Mouse (Mus musculus): ENCODE results near the gene Lpin3.

The Lpin3 gene

DNA sequence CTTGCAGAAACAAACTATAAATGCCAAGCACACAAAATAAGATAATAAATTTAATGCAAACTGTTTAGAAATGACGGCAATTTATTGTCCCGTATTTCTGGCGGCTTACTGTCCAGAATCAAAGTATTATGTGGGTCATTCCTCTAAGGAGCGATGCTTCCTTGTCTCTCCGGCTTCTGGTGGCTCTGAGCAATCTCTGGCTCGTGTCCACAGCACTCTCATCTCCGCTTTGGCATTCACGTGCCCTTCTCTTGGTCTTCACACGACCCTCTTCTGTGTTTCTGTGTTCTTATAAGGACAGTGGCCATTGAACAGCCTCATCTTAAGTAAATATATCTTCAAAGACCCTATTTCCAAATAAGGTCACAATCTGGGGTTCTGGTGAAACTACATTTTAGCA lies 34.2 kb downstream of the Lpin3 start:
- H3K36me3 ChIP-seq (ENCODE audit: insufficient read depth, low read length), result no peaks in the 10 kb centered on the region

DNA sequence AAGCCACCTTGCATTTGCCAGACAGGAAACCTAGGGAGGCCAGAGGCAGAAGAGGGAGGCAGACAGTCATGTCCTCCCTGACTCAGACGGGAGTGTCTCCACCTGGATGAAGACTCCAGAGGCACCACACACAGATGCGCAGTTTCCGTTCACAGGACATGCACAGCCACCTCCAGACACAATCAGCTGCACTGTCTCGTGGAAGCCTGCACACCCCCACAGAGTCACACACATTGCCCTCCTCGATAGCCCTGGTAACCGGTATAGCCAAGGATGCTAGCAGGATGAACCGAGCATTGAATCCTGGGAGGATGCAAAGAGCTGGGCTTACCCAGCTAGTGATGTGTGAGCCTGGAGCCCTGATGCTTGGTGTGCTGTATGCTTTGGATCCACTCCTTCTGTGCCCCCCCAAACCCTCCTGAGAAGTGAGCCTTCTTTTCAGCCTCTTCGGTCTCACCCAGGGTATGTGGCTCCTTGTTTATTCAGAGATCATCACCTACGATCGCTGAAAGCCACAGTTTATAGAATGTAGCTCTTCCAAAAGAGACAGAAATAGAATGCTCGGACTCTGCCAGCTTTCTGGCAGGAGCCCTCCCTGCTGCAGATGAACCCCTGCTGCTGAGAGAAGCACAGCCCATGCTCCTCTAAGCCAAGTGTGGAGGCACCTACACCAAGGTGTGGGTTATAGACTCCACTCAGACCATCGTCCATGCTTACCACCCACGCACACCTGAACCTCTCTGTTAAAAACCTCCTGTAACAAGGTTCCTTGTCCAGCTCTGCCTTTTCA lies 35.5 kb downstream of the Lpin3 start:
- Histone ChIP-seq H3K27me3 (ENCODE audit: insufficient read depth, low read length) (peaks cover 80% of the 10 kb centered on the region), H3K4me3 (replicated peaks; ENCODE audit: low read length) (no peak overlapping the region), H3K4me1 (replicated peaks; ENCODE audit: low read depth, low read length) (peaks cover 24% of the 10 kb centered on the region), H3K9me3 (ENCODE audit: low read length) (peaks cover 3% of the 10 kb centered on the region; the same call in 1 of the 2 replicates), H3K36me3 (ENCODE audit: insufficient read depth, low read length) (no peaks in the 10 kb centered on the region)
- TF ChIP-seq CTCF (conservative IDR thresholded peaks at IDR 0.05; ENCODE audit: low read length), result no peak
- no peak for TF ChIP-seq NANOG (IDR thresholded peaks at IDR 0.05; ENCODE audit: borderline replicate concordance, low read length)
- TF ChIP-seq POU5F1 (IDR thresholded peaks at IDR 0.05; ENCODE audit: borderline replicate concordance, low read length), result no peak

More for the DNA sequence above, 34.2 kb downstream of the Lpin3 start:
- H3K4me1 ChIP-seq (replicated peaks; ENCODE audit: low read depth, low read length), result peaks cover 24% of the 10 kb centered on the region
- H3K4me3 ChIP-seq (replicated peaks; ENCODE audit: low read length), result no peak overlapping the region
- H3K9me3 ChIP-seq (ENCODE audit: low read length), result no peaks in the 10 kb centered on the region
- peaks cover 83% of the 10 kb centered on the region for H3K27me3 ChIP-seq (ENCODE audit: insufficient read depth, low read length)
- no peak for TF ChIP-seq NANOG (IDR thresholded peaks at IDR 0.05; ENCODE audit: borderline replicate concordance, low read length)
- TF ChIP-seq CTCF (conservative IDR thresholded peaks at IDR 0.05; ENCODE audit: low read length), result no peak
- TF ChIP-seq POU5F1 (IDR thresholded peaks at IDR 0.05; ENCODE audit: borderline replicate concordance, low read length), result no peak

DNA sequence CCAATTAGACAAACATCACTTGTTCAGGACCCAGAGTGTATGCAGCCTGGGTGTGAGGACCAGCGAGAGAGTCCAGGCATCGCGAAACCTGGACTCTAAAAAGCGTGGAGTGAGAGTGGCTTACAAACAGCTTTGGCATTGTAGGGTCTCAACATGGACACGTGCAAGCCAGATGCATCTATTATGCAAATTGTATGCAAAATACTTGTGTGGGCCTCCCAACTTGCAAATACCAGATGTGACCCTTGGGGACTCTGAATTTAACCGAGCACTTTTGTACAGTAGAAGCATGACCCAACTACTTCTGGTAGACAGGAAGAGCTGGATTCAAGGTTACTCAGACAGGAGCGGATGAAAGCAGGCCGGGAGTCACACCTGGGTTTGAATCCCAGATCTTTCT lies 36.2 kb downstream of the Lpin3 start:
- Histone ChIP-seq H3K4me1 (replicated peaks; ENCODE audit: low read depth, low read length) (peaks cover 22% of the 10 kb centered on the region), H3K9me3 (ENCODE audit: low read length) (peaks cover 3% of the 10 kb centered on the region; the same call in 1 of the 2 replicates), H3K27me3 (ENCODE audit: insufficient read depth, low read length) (peaks cover 74% of the 10 kb centered on the region), H3K36me3 (ENCODE audit: insufficient read depth, low read length) (no peaks in the 10 kb centered on the region), H3K4me3 (replicated peaks; ENCODE audit: low read length) (no peak overlapping the region)
- TF ChIP-seq POU5F1 (IDR thresholded peaks at IDR 0.05; ENCODE audit: borderline replicate concordance, low read length) (no peak), CTCF (conservative IDR thresholded peaks at IDR 0.05; ENCODE audit: low read length) (no peak), NANOG (IDR thresholded peaks at IDR 0.05; ENCODE audit: borderline replicate concordance, low read length) (no peak)

DNA sequence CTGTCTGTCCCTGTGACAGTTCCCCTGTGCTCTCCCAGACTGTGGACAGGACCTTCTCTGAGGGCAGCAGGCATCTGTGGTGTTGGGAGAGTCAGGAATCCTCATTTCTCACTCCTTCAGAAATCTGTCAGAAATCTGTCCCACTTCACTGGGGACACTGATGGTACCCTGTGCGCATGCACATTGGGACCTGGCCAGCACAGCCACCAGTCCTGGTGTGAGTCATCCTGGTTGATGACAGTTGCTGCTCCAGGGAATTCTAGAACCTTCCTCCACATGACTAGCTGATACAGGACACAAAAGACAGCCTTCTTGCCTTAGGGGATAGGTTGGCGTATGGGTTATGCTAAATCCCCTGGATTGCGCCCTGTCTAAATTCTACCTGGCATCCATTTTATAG lies 36.8 kb downstream of the Lpin3 start:
- Histone ChIP-seq H3K4me3 (replicated peaks; ENCODE audit: low read length) (no peak overlapping the region), H3K9me3 (ENCODE audit: low read length) (peaks cover 3% of the 10 kb centered on the region; the same call in 1 of the 2 replicates), H3K27me3 (ENCODE audit: insufficient read depth, low read length) (peaks cover 74% of the 10 kb centered on the region), H3K36me3 (ENCODE audit: insufficient read depth, low read length) (no peaks in the 10 kb centered on the region), H3K4me1 (replicated peaks; ENCODE audit: low read depth, low read length) (peaks cover 25% of the 10 kb centered on the region)
- TF ChIP-seq NANOG (IDR thresholded peaks at IDR 0.05; ENCODE audit: borderline replicate concordance, low read length), result no peak
- no peak for TF ChIP-seq POU5F1 (IDR thresholded peaks at IDR 0.05; ENCODE audit: borderline replicate concordance, low read length)
- no peak for TF ChIP-seq CTCF (conservative IDR thresholded peaks at IDR 0.05; ENCODE audit: low read length)

DNA sequence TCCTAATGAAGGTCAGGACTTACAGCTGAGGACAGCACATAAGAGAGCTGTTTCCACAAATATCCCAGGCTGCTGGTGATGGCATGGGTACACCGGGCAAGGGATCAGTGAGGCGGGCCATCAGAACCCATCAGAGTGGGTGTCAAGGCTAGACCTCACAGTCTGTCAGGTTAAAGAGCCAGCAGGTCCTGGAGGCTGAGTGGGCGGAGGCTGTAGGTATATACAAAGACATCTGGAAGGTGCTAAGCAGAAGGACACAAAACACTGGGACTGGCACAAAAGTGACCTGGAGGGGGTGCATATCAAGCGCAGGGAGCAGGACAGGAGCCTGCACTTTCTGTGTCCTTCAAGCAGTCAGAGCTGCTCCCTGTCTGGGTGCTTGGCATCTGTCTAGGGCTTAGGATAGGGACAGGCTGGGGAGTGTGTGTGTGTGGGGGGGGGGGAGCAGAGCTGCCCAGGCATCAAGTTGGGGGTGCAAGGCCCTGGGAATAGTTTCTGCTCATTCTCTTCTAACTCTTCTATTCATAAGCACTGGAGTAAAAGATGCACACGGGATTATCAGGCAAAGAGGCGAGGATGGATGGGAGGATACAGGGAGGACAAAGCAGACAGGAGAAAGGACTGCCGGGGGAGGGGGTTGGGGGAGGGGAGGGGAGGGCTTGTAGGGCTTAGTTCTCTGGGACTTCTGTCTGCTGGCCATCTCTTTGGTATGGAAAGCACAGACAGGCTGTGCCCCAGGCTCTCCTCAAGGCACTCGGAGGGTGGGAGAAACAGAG lies 37.9 kb downstream of the Lpin3 start:
- Histone ChIP-seq H3K27me3 (ENCODE audit: insufficient read depth, low read length) (peaks cover 72% of the 10 kb centered on the region), H3K36me3 (ENCODE audit: insufficient read depth, low read length) (no peaks in the 10 kb centered on the region), H3K4me3 (replicated peaks; ENCODE audit: low read length) (no peak overlapping the region), H3K4me1 (replicated peaks; ENCODE audit: low read depth, low read length) (peaks cover 21% of the 10 kb centered on the region), H3K9me3 (ENCODE audit: low read length) (peaks cover 3% of the 10 kb centered on the region; the same call in 1 of the 2 replicates)
- TF ChIP-seq POU5F1 (IDR thresholded peaks at IDR 0.05; ENCODE audit: borderline replicate concordance, low read length), result no peak
- TF ChIP-seq NANOG (IDR thresholded peaks at IDR 0.05; ENCODE audit: borderline replicate concordance, low read length), result no peak
- TF ChIP-seq CTCF (conservative IDR thresholded peaks at IDR 0.05; ENCODE audit: low read length), result no peak

DNA sequence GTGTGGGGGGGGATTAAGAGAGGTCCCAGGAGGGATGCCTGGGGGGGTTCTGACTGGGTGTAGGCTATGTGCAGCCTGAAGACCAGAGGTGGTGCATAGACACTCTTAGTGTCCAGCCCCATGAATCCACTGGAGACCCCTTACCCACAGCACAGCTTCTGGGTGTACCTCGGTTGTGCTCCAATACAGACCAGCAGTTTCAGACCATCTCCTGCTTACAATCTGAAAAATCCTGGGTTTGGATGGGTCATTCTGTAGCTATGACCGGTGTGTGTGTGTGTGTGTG lies 38.4 kb downstream of the Lpin3 start:
- no peak for TF ChIP-seq NANOG (IDR thresholded peaks at IDR 0.05; ENCODE audit: borderline replicate concordance, low read length)
- TF ChIP-seq POU5F1 (IDR thresholded peaks at IDR 0.05; ENCODE audit: borderline replicate concordance, low read length), result no peak
- TF ChIP-seq CTCF (conservative IDR thresholded peaks at IDR 0.05; ENCODE audit: low read length), result no peak
- Histone ChIP-seq H3K9me3 (ENCODE audit: low read length) (peaks cover 3% of the 10 kb centered on the region; the same call in 1 of the 2 replicates), H3K27me3 (ENCODE audit: insufficient read depth, low read length) (peaks cover 67% of the 10 kb centered on the region), H3K36me3 (ENCODE audit: insufficient read depth, low read length) (no peaks in the 10 kb centered on the region), H3K4me1 (replicated peaks; ENCODE audit: low read depth, low read length) (peaks cover 21% of the 10 kb centered on the region), H3K4me3 (replicated peaks; ENCODE audit: low read length) (no peak overlapping the region)

DNA sequence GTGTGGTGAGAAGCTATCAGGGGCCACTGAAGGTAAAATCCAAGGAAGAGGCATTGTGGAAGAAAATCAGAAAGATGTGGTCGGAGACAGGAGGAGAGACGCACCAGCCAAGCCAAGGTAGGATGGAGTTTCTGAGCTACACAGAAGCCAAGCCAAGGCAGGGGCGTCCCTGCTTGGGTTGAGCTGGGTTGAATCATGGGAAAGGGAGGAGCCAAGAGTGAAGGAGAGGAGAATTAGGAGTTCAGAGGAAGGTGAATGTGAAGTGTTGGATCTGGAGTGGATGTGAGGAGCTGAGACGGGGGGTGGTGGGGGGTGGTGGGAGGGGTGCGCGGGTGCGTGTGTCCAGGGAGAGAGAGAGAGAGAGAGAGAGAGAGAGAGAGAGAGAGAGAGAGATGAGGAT lies 40.8 kb downstream of the Lpin3 start:
- Histone ChIP-seq H3K4me3 (replicated peaks; ENCODE audit: low read length) (no peak overlapping the region), H3K4me1 (replicated peaks; ENCODE audit: low read depth, low read length) (peaks cover 15% of the 10 kb centered on the region), H3K27me3 (ENCODE audit: insufficient read depth, low read length) (peaks cover 56% of the 10 kb centered on the region), H3K9me3 (ENCODE audit: low read length) (peaks cover 3% of the 10 kb centered on the region; the same call in 1 of the 2 replicates), H3K36me3 (ENCODE audit: insufficient read depth, low read length) (no peaks in the 10 kb centered on the region)
- no peak for TF ChIP-seq NANOG (IDR thresholded peaks at IDR 0.05; ENCODE audit: borderline replicate concordance, low read length)
- TF ChIP-seq POU5F1 (IDR thresholded peaks at IDR 0.05; ENCODE audit: borderline replicate concordance, low read length), result no peak
- no peak for TF ChIP-seq CTCF (conservative IDR thresholded peaks at IDR 0.05; ENCODE audit: low read length)

DNA sequence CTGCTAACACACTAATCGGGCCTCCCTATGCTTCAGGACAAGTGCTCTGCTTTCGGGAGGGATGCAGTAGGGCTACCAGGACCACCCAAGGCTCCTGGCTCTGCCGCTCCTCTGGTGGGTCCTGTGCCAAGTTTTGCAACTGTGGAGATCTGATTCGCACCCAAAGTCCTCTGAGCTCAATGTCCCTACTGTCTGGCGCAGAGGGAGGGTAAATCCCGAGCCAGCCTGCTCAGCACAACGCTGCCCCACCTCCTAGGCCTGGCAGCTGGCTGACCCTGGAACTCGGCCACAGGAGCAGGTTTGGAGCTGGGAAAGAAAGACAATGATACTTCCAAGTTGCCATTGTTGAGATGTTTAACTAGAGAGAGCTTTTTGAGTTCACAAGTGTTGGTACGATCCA lies 44.7 kb downstream of the Lpin3 start:
- Histone ChIP-seq H3K27me3 (ENCODE audit: insufficient read depth, low read length) (peaks cover 35% of the 10 kb centered on the region), H3K4me3 (replicated peaks; ENCODE audit: low read length) (no peak overlapping the region), H3K9me3 (ENCODE audit: low read length) (peaks cover 3% of the 10 kb centered on the region; the same call in 1 of the 2 replicates), H3K4me1 (replicated peaks; ENCODE audit: low read depth, low read length) (peaks cover 6% of the 10 kb centered on the region), H3K36me3 (ENCODE audit: insufficient read depth, low read length) (no peaks in the 10 kb centered on the region)
- TF ChIP-seq CTCF (conservative IDR thresholded peaks at IDR 0.05; ENCODE audit: low read length) (no peak), POU5F1 (IDR thresholded peaks at IDR 0.05; ENCODE audit: borderline replicate concordance, low read length) (no peak), NANOG (IDR thresholded peaks at IDR 0.05; ENCODE audit: borderline replicate concordance, low read length) (no peak)

Data from E14TG2a.4 (cell line).